Mouse (Mus musculus): ENCODE results near the gene Nod2. TPM values are rescaled to one million over a fixed set of nuclear protein-coding genes. Genes with fewer than 3 reads are reported as not detected.

Gene Nod2
- polyA plus RNA-seq, 1 experiment from 2014 or later: 0.13 TPM

DNA sequence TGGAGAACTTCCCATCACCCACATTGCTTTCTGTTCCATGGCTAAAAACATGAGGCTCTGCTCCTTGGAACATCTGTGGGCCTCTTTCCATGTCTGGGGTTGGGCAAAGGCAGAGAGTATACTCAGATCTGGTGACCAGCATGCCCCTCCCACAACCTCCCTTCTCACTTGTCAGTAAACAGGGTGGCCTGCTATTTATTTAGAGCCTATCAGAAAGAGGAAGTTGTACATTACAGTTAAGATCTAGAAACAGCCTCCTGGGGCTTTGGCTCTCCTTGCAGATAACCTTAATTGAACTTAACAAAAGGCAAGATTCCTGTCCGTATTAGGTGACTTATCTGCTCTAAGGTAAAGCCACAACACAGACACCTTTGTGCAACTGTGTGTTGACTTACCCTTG is 19.3 kb downstream of the Nod2 start:
- no peak for TF ChIP-seq CTCF (IDR thresholded peaks at IDR 0.05; ENCODE audit: low read depth)
- H3K27me3 ChIP-seq (ENCODE audit: insufficient read depth, low read length): no peaks in the 10 kb centered on the region
- DNase-seq (peak; percentile 23), ATAC-seq (ENCODE audit: insufficient read depth) (no peak; the same call in 1 of the 2 replicates)
- no peaks in the 10 kb centered on the region for H3K9me3 ChIP-seq (ENCODE audit: low read depth, low read length)
- no peak overlapping the region for H3K4me2 ChIP-seq
- no peaks in the 10 kb centered on the region for H3K4me1 ChIP-seq (ENCODE audit: insufficient read depth)
- H3K4me3 ChIP-seq (ENCODE audit: low read depth, low read length): no peak overlapping the region
- H3K27ac ChIP-seq (ENCODE audit: low read depth): no peak overlapping the region
- no peaks in the 10 kb centered on the region for H3K36me3 ChIP-seq (ENCODE audit: insufficient read depth)
- no peak overlapping the region for H3K9ac ChIP-seq
- 31% methylated on average over 1 of the region's 1 CpGs for WGBS

DNA sequence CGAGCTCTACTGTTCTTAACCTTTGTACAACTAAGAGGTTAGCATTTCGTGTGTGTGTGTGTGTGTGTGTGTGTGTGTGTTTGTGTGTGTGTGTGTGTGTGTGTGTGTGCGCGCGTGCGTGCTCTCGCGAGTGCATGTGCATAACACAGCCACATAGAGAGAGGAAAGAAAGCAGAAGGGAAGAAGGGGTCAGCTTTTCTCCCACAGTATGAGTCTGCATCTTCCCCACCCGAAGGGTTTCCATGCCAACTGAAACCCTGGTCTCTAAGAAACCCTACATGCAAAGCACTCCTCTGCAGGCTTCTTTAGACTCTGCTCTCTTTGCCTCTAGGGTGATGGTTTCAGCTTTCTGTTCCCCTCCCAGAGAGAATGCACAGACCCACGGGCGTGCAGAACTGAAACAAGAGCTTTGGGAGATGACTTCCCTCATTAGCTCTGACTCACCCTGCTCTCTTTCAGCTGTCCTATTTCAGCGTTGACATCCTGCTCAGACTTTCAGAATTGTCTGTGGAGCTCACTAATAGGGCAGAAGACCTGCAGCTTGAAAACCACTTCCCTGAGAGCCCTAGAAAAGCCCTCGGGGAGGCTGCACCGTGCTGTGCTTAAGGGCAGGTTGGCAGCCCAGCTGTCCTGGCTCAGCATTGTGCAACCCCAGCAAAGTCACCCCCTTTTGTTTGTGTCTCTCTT is 21.4 kb downstream of the Nod2 start:
- Histone ChIP-seq H3K4me3 (ENCODE audit: low read depth, low read length) (no peak overlapping the region), H3K9ac (no peak overlapping the region), H3K4me1 (ENCODE audit: insufficient read depth) (no peaks in the 10 kb centered on the region), H3K36me3 (ENCODE audit: insufficient read depth) (no peaks in the 10 kb centered on the region), H3K4me2 (no peak overlapping the region), H3K9me3 (ENCODE audit: low read depth, low read length) (no peaks in the 10 kb centered on the region), H3K27ac (ENCODE audit: low read depth) (no peak overlapping the region), H3K27me3 (ENCODE audit: insufficient read depth, low read length) (no peaks in the 10 kb centered on the region)
- ATAC-seq (ENCODE audit: insufficient read depth): no peak
- no peak for DNase-seq
- WGBS: 72% methylated on average over 14 of the region's 14 CpGs
- no peak for TF ChIP-seq CTCF (IDR thresholded peaks at IDR 0.05; ENCODE audit: low read depth)

GRCm38 (mm10) chr8:88670782-88671181 is 23.7 kb downstream of the Nod2 start:
- no peak for TF ChIP-seq CTCF (IDR thresholded peaks at IDR 0.05; ENCODE audit: low read depth)
- H3K4me1 ChIP-seq (ENCODE audit: insufficient read depth): no peaks in the 10 kb centered on the region
- WGBS: 74% methylated on average over 6 of the region's 6 CpGs
- ATAC-seq (ENCODE audit: insufficient read depth): no peak
- no peaks in the 10 kb centered on the region for H3K27me3 ChIP-seq (ENCODE audit: insufficient read depth, low read length)
- H3K27ac ChIP-seq (ENCODE audit: low read depth): no peak overlapping the region
- H3K4me3 ChIP-seq (ENCODE audit: low read depth, low read length): no peak overlapping the region
- H3K9me3 ChIP-seq (ENCODE audit: low read depth, low read length): no peaks in the 10 kb centered on the region
- no peaks in the 10 kb centered on the region for H3K36me3 ChIP-seq (ENCODE audit: insufficient read depth)
- no peak overlapping the region for H3K4me2 ChIP-seq
- no peak for DNase-seq
- H3K9ac ChIP-seq: no peak overlapping the region

GRCm38 (mm10) chr8:88671575-88671974 is 24.5 kb downstream of the Nod2 start:
- Histone ChIP-seq H3K36me3 (ENCODE audit: insufficient read depth) (no peaks in the 10 kb centered on the region), H3K4me2 (no peak overlapping the region), H3K4me1 (ENCODE audit: insufficient read depth) (no peaks in the 10 kb centered on the region), H3K9ac (no peak overlapping the region), H3K9me3 (ENCODE audit: low read depth, low read length) (no peaks in the 10 kb centered on the region), H3K27ac (ENCODE audit: low read depth) (no peak overlapping the region), H3K4me3 (ENCODE audit: low read depth, low read length) (no peak overlapping the region), H3K27me3 (ENCODE audit: insufficient read depth, low read length) (no peaks in the 10 kb centered on the region)
- no peak for TF ChIP-seq CTCF (IDR thresholded peaks at IDR 0.05; ENCODE audit: low read depth)
- no peak for DNase-seq
- no peak for ATAC-seq (ENCODE audit: insufficient read depth)
- 77% methylated on average over 10 of the region's 10 CpGs for WGBS

DNA sequence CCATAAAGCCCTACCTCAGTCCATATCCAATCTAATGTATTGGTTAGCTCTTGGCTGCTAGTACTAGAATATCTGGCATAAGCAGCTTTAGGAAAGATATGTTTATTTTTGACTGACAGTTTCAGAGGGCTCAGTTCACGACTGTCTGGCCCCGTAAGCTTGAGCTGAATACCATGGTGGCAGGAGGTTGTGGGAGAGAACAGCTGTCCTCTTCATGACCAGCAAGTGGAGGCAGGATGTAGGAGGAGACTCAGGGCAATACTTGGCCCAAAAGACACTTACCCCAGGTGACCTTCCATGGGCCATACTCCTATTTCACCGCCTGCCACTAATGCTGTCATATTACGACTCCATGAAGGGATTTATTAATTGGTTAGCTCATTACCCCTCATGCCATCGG is 26.7 kb downstream of the Nod2 start:
- Histone ChIP-seq H3K9ac (no peak overlapping the region), H3K4me1 (ENCODE audit: insufficient read depth) (no peaks in the 10 kb centered on the region)
- no peak for TF ChIP-seq CTCF (IDR thresholded peaks at IDR 0.05; ENCODE audit: low read depth)

GRCm38 (mm10) chr8:88675372-88676165 is 28.5 kb downstream of the Nod2 start:
- no peak overlapping the region for H3K4me3 ChIP-seq (ENCODE audit: low read depth, low read length)
- H3K27me3 ChIP-seq (ENCODE audit: insufficient read depth, low read length): no peaks in the 10 kb centered on the region
- WGBS: 80% methylated on average over 12 of the region's 12 CpGs
- TF ChIP-seq CTCF (IDR thresholded peaks at IDR 0.05; ENCODE audit: low read depth): no peak
- H3K9ac ChIP-seq: no peak overlapping the region
- no peaks in the 10 kb centered on the region for H3K36me3 ChIP-seq (ENCODE audit: insufficient read depth)
- H3K4me1 ChIP-seq (ENCODE audit: insufficient read depth): no peaks in the 10 kb centered on the region
- H3K9me3 ChIP-seq (ENCODE audit: low read depth, low read length): no peaks in the 10 kb centered on the region
- ATAC-seq (ENCODE audit: insufficient read depth): no peak
- no peak for DNase-seq
- no peak overlapping the region for H3K4me2 ChIP-seq
- H3K27ac ChIP-seq (ENCODE audit: low read depth): no peak overlapping the region

More for the DNA sequence above, 26.7 kb downstream of the Nod2 start:
- 67% methylated on average over 5 of the region's 5 CpGs for WGBS
- Histone ChIP-seq H3K4me2 (no peak overlapping the region), H3K27ac (ENCODE audit: low read depth) (no peak overlapping the region), H3K36me3 (ENCODE audit: insufficient read depth) (no peaks in the 10 kb centered on the region), H3K27me3 (ENCODE audit: insufficient read depth, low read length) (no peaks in the 10 kb centered on the region), H3K9me3 (ENCODE audit: low read depth, low read length) (no peaks in the 10 kb centered on the region), H3K4me3 (ENCODE audit: low read depth, low read length) (no peak overlapping the region)
- no peak for ATAC-seq (ENCODE audit: insufficient read depth)
- DNase-seq: no peak

- no peak for DNase-seq
- no peak for TF ChIP-seq CTCF (IDR thresholded peaks at IDR 0.05; ENCODE audit: low read depth)
Measured at GRCm38 (mm10) chr8:88677071-88677470, 30.0 kb downstream of the Nod2 start.

More at GRCm38 (mm10) chr8:88677071-88677470, 30.0 kb downstream of the Nod2 start:
- Histone ChIP-seq H3K36me3 (ENCODE audit: insufficient read depth) (no peaks in the 10 kb centered on the region), H3K4me1 (ENCODE audit: insufficient read depth) (no peaks in the 10 kb centered on the region), H3K9me3 (ENCODE audit: low read depth, low read length) (no peaks in the 10 kb centered on the region), H3K4me2 (no peak overlapping the region), H3K9ac (no peak overlapping the region), H3K27me3 (ENCODE audit: insufficient read depth, low read length) (no peaks in the 10 kb centered on the region), H3K27ac (ENCODE audit: low read depth) (no peak overlapping the region), H3K4me3 (ENCODE audit: low read depth, low read length) (no peak overlapping the region)
- 79% methylated on average over 8 of the region's 8 CpGs for WGBS
- no peak for ATAC-seq (ENCODE audit: insufficient read depth)

Data from lung, embryonic 14.5 days (tissue).